Mouse (Mus musculus) hindbrain, postnatal 0 days (tissue): ENCODE data around the gene Sympk. TPM values are rescaled to one million over a fixed set of nuclear protein-coding genes. Genes with fewer than 3 reads are reported as not detected.

ENCODE experiments used
- ATAC-seq: fragments of 200-750 bp; cut with Nextera tagmentation; 2 replicates; pipeline ENCODE4 v1.8.0; 2017; ENCODE audit warnings: mild to moderate bottlenecking, moderate TSS enrichment, moderate library complexity
- DNase-seq: peaks from one replicate; pipeline ENCODE4 v3.0.0-alpha.2; 2015; ENCODE audit warnings: low spot score
- H3K27ac ChIP-seq: fragments of 300-500 bp; sonication (generic); 2 replicates; pipeline ENCODE4 v1.5.1; 2014; ENCODE audit warnings: mild to moderate bottlenecking
- H3K27me3 ChIP-seq: fragments of 300-500 bp; sonication (generic); 2 replicates; pipeline ENCODE4 v1.6.1; 2014; ENCODE audit warnings: low read length, mixed read lengths; ENCODE audit not compliant: insufficient read depth
- H3K36me3 ChIP-seq: fragments of 300-500 bp; sonication (generic); 2 replicates; pipeline ENCODE4 v1.6.1; 2014; ENCODE audit warnings: low read length, mixed read lengths; ENCODE audit not compliant: insufficient read depth
- H3K4me1 ChIP-seq: fragments of 300-500 bp; sonication (generic); 2 replicates; pipeline ENCODE4 v1.6.1; 2014; ENCODE audit warnings: antibody characterized with exemption, low read length, mixed read lengths; ENCODE audit not compliant: insufficient read depth
- H3K4me2 ChIP-seq: fragments of 300-500 bp; sonication (generic); 2 replicates; pipeline ENCODE4 v1.6.1; 2014; ENCODE audit warnings: low read depth, mild to moderate bottlenecking, low read length, moderate library complexity, mixed read lengths
- H3K4me3 ChIP-seq: fragments of 300-500 bp; sonication (generic); 2 replicates; pipeline ENCODE4 v1.5.1; 2014; ENCODE audit warnings: low read length
- H3K9ac ChIP-seq: fragments of 300-500 bp; sonication (generic); replicated peaks from 2 replicates; pipeline ENCODE4 v1.6.1; 2014; ENCODE audit warnings: mild to moderate bottlenecking, low read length, moderate library complexity, mixed read lengths
- H3K9me3 ChIP-seq: fragments of 300-500 bp; sonication (generic); 2 replicates; pipeline ENCODE4 v1.6.1; 2016; ENCODE audit warnings: low read length, mixed read lengths
- CTCF ChIP-seq: IDR thresholded peaks from 2 replicates; pipeline ENCODE4 v1.5.1; 2016; ENCODE audit warnings: antibody characterized with exemption, control low read depth, low read depth
- WGBS: fragments of 180-500 bp; shearing (Covaris S2); extraction: QIAGEN DNeasy Blood & Tissue Kit; methylation state at CpG from one replicate; pipeline ENCODE4 v1.1.7; 2014; 5-methylcytosine and 5-hydroxymethylcytosine counted together
- polyA plus RNA-seq: library from polyadenylated mRNA; unstranded; fragments of >200 nt; fragmentation: Nextera tagmentation; extraction: Ambion mirVana; gene quantifications from 2 replicates; pipeline ENCODE4 v1.2.1, GENCODE M21; 2015
- total RNA-seq: library from RNA; depleted of rRNA; stranded (reverse); fragments of >200 nt; gene quantifications from 2 replicates; pipeline ENCODE4 v1.2.3, GENCODE M21; 2014

Sympk gene
- total and polyA plus RNA-seq, 2 experiments from 2014 or later = 19.2 to 85.4 TPM

DNA sequence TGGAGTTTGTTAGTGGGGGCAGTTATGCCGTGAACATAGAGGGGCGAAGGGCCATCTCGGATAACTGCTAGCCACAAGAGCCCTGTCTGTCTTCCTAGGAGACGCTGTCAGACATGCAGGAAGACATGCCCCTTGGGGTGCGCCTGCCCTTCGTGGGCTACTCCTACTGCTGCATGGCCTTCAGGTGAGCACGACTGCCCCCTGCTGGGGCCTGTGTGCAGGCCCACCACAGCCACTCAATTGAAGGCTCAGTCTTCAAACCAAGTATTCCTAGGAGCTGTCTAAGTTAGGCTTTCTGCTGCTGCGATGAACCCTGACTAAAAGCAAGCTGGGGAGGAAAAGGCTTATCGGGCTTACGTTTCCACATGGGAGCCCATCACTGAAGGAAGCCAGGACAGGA is 64.6 kb downstream of the Sympk start:
- no peak for ATAC-seq
- peaks cover 10% of the 10 kb centered on the region for H3K36me3 ChIP-seq
- H3K4me2 ChIP-seq = no peak overlapping the region
- no peak overlapping the region for H3K9ac ChIP-seq
- H3K4me1 ChIP-seq = 0 out of 2 replicates have a peak, but pooled peaks cover 4% of the 10 kb centered on the region
- H3K4me3 ChIP-seq = no peak overlapping the region
- 40% methylated on average over 10 of the region's 10 CpGs for WGBS
- DNase-seq = peak; percentile 79
- peak; percentile 76 for TF ChIP-seq CTCF
- H3K27me3 ChIP-seq = no peaks in the 10 kb centered on the region
- no peak overlapping the region for H3K27ac ChIP-seq
- no peaks in the 10 kb centered on the region for H3K9me3 ChIP-seq

DNA sequence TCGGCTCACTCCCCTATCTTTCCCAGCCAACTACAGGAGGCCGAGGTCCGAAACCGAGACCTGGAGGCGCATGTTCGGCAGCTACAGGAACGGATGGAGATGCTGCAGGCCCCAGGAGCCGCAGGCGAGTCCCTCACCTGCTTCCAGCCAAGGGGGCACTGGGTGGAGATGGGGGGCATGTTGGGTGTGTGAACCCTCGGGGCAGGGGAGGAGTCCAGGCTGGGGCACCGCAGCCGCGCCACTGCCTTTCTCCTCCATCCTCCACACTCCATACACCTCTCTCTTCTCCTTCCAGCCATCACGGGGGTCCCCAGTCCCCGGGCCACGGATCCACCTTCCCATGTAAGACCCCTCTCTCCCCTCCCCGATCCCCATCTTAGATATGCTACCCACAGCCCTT is 67.7 kb downstream of the Sympk start:
- Histone ChIP-seq H3K4me1 (0 out of 2 replicates have a peak, but pooled peaks cover 4% of the 10 kb centered on the region), H3K27me3 (peaks cover 5% of the 10 kb centered on the region; the same call in 1 of the 2 replicates), H3K4me3 (no peak overlapping the region), H3K4me2 (peak overlapping the region; percentile 94), H3K9ac (peak overlapping the region; percentile 22; the same call in 1 of the 2 replicates), H3K27ac (no peak overlapping the region), H3K9me3 (no peaks in the 10 kb centered on the region), H3K36me3 (peaks cover 10% of the 10 kb centered on the region)
- no peak for TF ChIP-seq CTCF
- DNase-seq = no peak
- 44% methylated on average over 17 of the region's 17 CpGs for WGBS
- ATAC-seq = no peak

GRCm38 (mm10) chr7:19092381-19093173 is 68.4 kb downstream of the Sympk start:
- Histone ChIP-seq H3K9ac (peak overlapping the region; percentile 22), H3K9me3 (no peaks in the 10 kb centered on the region), H3K4me1 (0 out of 2 replicates have a peak, but pooled peaks cover 4% of the 10 kb centered on the region), H3K27ac (peak overlapping the region; percentile 11; the same call in 1 of the 2 replicates), H3K36me3 (peaks cover 10% of the 10 kb centered on the region), H3K27me3 (peaks cover 5% of the 10 kb centered on the region; the same call in 1 of the 2 replicates), H3K4me3 (peak overlapping the region; percentile 10; the same call in 1 of the 2 replicates), H3K4me2 (peak overlapping the region; percentile 94)
- DNase-seq (peak; percentile 62), ATAC-seq (peak; percentile 53)
- no peak for TF ChIP-seq CTCF
- WGBS = 11% methylated on average over 38 of the region's 38 CpGs

- no peak overlapping the region for H3K9ac ChIP-seq
- H3K36me3 ChIP-seq = peaks cover 10% of the 10 kb centered on the region
- H3K27ac ChIP-seq = peak overlapping the region; percentile 86; the same call in 1 of the 2 replicates
- H3K4me1 ChIP-seq = 0 out of 2 replicates have a peak, but pooled peaks cover 4% of the 10 kb centered on the region
- DNase-seq (peak; percentile 78), ATAC-seq (peak; percentile 57)
- peaks cover 5% of the 10 kb centered on the region; the same call in 1 of the 2 replicates for H3K27me3 ChIP-seq
- peak overlapping the region; percentile 49 for H3K4me3 ChIP-seq
- WGBS = 10% methylated on average over 13 of the region's 15 CpGs
- H3K9me3 ChIP-seq = no peaks in the 10 kb centered on the region
- TF ChIP-seq CTCF = peak; percentile 84
- peak overlapping the region; percentile 94 for H3K4me2 ChIP-seq
These were observed 69.0 kb downstream of the Sympk start for GRCm38 (mm10) chr7:19093174-19093521.

DNA sequence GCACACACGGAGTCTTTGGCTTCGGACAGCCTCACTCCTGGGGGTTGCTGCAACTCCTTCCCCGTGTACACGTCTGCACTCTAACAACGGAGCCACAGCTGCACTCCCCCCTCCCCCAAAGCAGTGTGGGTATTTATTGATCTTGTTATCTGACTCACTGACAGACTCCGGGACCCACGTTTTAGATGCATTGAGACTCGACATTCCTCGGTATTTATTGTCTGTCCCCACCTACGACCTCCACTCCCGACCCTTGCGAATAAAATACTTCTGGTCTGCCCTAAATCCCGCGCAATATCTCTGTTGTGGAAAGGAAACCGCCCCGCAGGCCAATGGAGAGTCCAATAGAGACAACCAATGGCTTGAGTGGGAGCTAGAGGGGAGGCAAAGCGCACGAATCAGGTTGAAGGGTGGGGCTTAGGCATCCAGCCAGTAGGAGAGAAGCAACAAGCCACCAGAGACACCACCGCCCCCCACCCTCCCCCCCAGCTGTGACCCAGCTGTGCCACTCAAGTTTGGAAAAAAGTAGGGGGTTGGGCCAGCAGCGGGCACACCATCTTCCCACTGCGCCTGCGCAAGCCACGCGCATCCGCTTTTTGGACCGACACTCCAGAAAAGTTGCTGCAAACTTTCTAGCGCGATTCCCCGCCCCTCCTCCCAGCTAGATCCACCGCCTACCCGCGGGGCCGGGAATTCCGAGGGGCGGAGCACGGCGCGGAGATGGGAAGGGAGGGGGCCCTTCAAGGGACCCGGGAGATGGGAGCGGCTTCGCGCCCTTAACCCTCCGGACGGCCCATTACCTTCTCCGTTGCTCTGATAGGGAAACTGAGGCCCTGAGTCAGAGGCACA is 69.6 kb downstream of the Sympk start:
- H3K9me3 ChIP-seq = no peaks in the 10 kb centered on the region
- peaks cover 5% of the 10 kb centered on the region; the same call in 1 of the 2 replicates for H3K27me3 ChIP-seq
- WGBS = 2% methylated on average over 43 of the region's 45 CpGs

DNA sequence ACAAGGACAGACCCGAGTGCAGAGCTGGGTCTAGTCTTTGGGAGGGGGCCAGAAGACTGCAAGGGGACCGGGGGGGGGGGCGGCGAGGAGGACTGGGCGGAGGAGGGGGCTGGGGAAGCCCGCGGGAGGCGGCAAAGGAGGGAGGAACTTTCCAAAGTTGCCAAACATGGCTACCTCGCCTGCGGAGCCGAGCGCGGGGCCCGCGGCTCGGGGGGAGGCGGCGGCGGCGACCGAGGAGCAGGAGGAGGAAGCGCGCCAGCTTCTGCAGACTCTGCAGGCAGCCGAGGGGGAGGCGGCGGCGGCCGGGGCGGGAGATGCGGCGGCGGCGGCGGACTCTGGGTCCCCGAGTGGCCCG is 70.3 kb downstream of the Sympk start, which contains the start of gene Six5:
Six5 (plus strand) TSS at position 124 of the 355 bp plus-strand sequence.
- 1% methylated on average over 20 of the region's 36 CpGs for WGBS
- Histone ChIP-seq H3K9me3 (no peaks in the 10 kb centered on the region), H3K4me1 (0 out of 2 replicates have a peak, but pooled peaks cover 4% of the 10 kb centered on the region), H3K36me3 (peaks cover 10% of the 10 kb centered on the region), H3K27me3 (peaks cover 5% of the 10 kb centered on the region; the same call in 1 of the 2 replicates), H3K4me2 (peak within 1 kb of the TSS; percentile 94), H3K9ac (peak within 1 kb of the TSS; percentile 53), H3K27ac (peak within 1 kb of the TSS; percentile 86), H3K4me3 (peak within 1 kb of the TSS; percentile 49)
- DNase-seq (peak; percentile 48), ATAC-seq (no peak)
- TF ChIP-seq CTCF = no peak

More for the DNA sequence above, 69.6 kb downstream of the Sympk start:
- Histone ChIP-seq H3K36me3 (peaks cover 10% of the 10 kb centered on the region), H3K4me2 (peak overlapping the region; percentile 94), H3K4me3 (peak overlapping the region; percentile 49), H3K9ac (peak overlapping the region; percentile 53), H3K27ac (peak overlapping the region; percentile 86), H3K4me1 (0 out of 2 replicates have a peak, but pooled peaks cover 4% of the 10 kb centered on the region)
- no peak; the same call in 1 of the 2 replicates for TF ChIP-seq CTCF
- DNase-seq = peak; percentile 93
- peak; percentile 82 for ATAC-seq
